Mouse (Mus musculus): ENCODE data around the gene Socs7. TPM values are rescaled to one million over a fixed set of nuclear protein-coding genes. Genes with fewer than 3 reads are reported as not detected.

Socs7 gene
- polyA plus RNA-seq, 1 experiment = 17.3 TPM

DNA sequence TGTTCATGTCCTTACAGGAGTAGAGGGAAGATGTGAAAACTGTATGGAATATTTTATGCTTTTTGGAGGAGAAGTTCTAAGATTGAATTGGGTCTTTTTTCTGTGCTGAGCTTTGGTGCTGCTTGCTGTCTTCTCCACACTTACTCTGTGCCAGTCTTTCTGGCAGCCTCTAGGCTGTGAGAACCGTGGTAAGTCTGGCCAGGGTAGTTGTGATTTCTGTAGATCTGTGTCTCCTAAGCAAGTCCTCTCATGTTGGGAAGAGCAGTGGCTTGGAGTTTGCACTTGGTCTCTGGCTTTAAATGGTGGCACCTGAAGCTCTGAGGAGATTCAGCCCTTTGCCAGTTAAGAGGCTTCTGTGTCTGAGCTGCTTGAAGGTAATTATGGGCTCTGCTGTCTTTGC, 3.2 kb downstream of the Socs7 start:
- peaks cover 11% of the 10 kb centered on the region for H3K4me1 ChIP-seq (replicated peaks; ENCODE audit: control insufficient read depth, insufficient read depth, low read length)

DNA sequence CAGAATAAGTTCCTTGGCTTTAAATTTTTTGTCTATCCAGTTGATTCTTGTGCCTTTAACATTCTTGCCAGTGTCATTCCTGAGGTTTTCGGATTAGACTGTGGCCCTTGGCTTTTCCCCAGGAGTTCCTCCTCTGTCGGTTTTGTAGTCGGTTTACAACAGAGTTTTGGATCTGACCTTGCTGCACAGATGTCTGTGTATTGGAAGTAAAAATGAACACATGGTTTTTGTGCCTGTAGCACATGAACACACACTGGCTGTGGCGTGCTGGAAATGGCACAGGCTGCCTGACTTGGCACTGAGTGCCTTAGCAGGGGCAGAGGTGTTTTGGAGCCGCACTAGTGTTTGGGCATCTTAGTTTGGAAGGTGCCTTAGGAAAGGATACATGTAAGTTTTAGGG, 6.2 kb downstream of the Socs7 start:
- no peak overlapping the region for H3K4me3 ChIP-seq (ENCODE audit: control insufficient read depth, insufficient read depth, low read length)
- WGBS = 91% methylated on average over 5 of the region's 5 CpGs
- no peaks in the 10 kb centered on the region for H3K27me3 ChIP-seq (ENCODE audit: control insufficient read depth, insufficient read depth, low read length)
- DNase-seq = no peak
- H3K36me3 ChIP-seq (ENCODE audit: control insufficient read depth, insufficient read depth, low read length) = no peaks in the 10 kb centered on the region
- TF ChIP-seq POLR2A (IDR thresholded peaks at IDR 0.05; ENCODE audit: control insufficient read depth, extremely low read depth, insufficient read depth, low read length, poor library complexity) (no peak), CTCF (IDR thresholded peaks at IDR 0.05; ENCODE audit: borderline replicate concordance, control insufficient read depth, extremely low read depth, insufficient read depth, low read length, poor library complexity) (no peak)
- H3K27ac ChIP-seq (ENCODE audit: control insufficient read depth, insufficient read depth, low read length) = no peak overlapping the region
- peaks cover 6% of the 10 kb centered on the region for H3K4me1 ChIP-seq (replicated peaks; ENCODE audit: control insufficient read depth, insufficient read depth, low read length)

More for the DNA sequence above, 3.2 kb downstream of the Socs7 start:
- Histone ChIP-seq H3K27me3 (ENCODE audit: control insufficient read depth, insufficient read depth, low read length) (no peaks in the 10 kb centered on the region), H3K36me3 (ENCODE audit: control insufficient read depth, insufficient read depth, low read length) (no peaks in the 10 kb centered on the region), H3K4me3 (ENCODE audit: control insufficient read depth, insufficient read depth, low read length) (no peak overlapping the region), H3K27ac (ENCODE audit: control insufficient read depth, insufficient read depth, low read length) (no peak overlapping the region)
- 63% methylated on average over 1 of the region's 1 CpGs for WGBS
- DNase-seq = no peak
- TF ChIP-seq POLR2A (IDR thresholded peaks at IDR 0.05; ENCODE audit: control insufficient read depth, extremely low read depth, insufficient read depth, low read length, poor library complexity) (no peak), CTCF (IDR thresholded peaks at IDR 0.05; ENCODE audit: borderline replicate concordance, control insufficient read depth, extremely low read depth, insufficient read depth, low read length, poor library complexity) (no peak)

GRCm38 (mm10) chr11:97370329-97371091, 8.2 kb downstream of the Socs7 start:
- H3K36me3 ChIP-seq (ENCODE audit: control insufficient read depth, insufficient read depth, low read length) = no peaks in the 10 kb centered on the region
- no peaks in the 10 kb centered on the region for H3K27me3 ChIP-seq (ENCODE audit: control insufficient read depth, insufficient read depth, low read length)
- DNase-seq = no peak
- H3K27ac ChIP-seq (ENCODE audit: control insufficient read depth, insufficient read depth, low read length) = no peak overlapping the region
- no peak overlapping the region for H3K4me3 ChIP-seq (ENCODE audit: control insufficient read depth, insufficient read depth, low read length)
- 85% methylated on average over 7 of the region's 7 CpGs for WGBS
- no peaks in the 10 kb centered on the region; the same call in 1 of the 2 replicates for H3K4me1 ChIP-seq (replicated peaks; ENCODE audit: control insufficient read depth, insufficient read depth, low read length)
- TF ChIP-seq CTCF (IDR thresholded peaks at IDR 0.05; ENCODE audit: borderline replicate concordance, control insufficient read depth, extremely low read depth, insufficient read depth, low read length, poor library complexity) = no peak
- TF ChIP-seq POLR2A (IDR thresholded peaks at IDR 0.05; ENCODE audit: control insufficient read depth, extremely low read depth, insufficient read depth, low read length, poor library complexity) = no peak

DNA sequence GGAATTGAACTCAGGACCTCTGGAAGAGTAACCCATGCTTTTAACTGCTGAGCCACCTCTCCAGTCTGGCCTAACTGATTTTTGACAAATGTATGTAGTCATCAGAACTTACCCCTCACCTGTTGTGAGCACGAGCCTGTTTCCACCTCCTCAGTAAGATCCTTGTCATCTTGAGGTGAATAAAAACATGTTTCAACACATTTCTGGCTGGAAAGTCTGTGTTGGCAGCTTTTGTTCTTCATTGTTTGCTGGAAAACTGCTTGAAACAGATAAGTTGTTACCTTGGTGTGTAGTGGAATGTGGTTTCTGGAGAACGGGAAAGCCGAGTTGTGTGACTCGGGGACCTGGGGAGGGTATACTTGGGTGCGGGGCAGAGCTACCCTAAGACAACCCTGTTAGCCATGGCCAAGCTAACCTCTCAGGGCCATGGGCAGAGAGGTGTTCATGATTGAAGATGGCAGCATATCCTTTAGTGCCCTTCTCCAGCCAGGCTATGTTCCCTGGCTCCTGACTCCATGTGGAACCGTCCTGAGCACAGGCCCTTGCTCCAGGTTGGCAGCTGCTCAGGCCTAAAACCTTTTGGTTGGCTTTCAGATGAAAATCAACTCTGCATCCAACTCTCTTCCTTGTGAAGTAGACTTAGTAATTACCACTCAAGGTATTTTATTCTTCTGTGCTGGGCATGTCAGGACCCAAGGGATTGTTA, 10.0 kb downstream of the Socs7 start:
- H3K36me3 ChIP-seq (ENCODE audit: control insufficient read depth, insufficient read depth, low read length) = 0 out of 2 replicates have a peak, but pooled peaks cover 4% of the 10 kb centered on the region
- peak overlapping the region; percentile 49; the same call in 1 of the 2 replicates for H3K27ac ChIP-seq (ENCODE audit: control insufficient read depth, insufficient read depth, low read length)
- H3K4me3 ChIP-seq (ENCODE audit: control insufficient read depth, insufficient read depth, low read length) = no peak overlapping the region
- no peak for DNase-seq
- no peaks in the 10 kb centered on the region; the same call in 1 of the 2 replicates for H3K4me1 ChIP-seq (replicated peaks; ENCODE audit: control insufficient read depth, insufficient read depth, low read length)
- no peaks in the 10 kb centered on the region for H3K27me3 ChIP-seq (ENCODE audit: control insufficient read depth, insufficient read depth, low read length)
- WGBS = 94% methylated on average over 6 of the region's 6 CpGs
- TF ChIP-seq POLR2A (IDR thresholded peaks at IDR 0.05; ENCODE audit: control insufficient read depth, extremely low read depth, insufficient read depth, low read length, poor library complexity) = no peak
- TF ChIP-seq CTCF (IDR thresholded peaks at IDR 0.05; ENCODE audit: borderline replicate concordance, control insufficient read depth, extremely low read depth, insufficient read depth, low read length, poor library complexity) = no peak

GRCm38 (mm10) chr11:97373402-97373801, 11.1 kb downstream of the Socs7 start:
- WGBS = 98% methylated on average over 2 of the region's 2 CpGs
- H3K36me3 ChIP-seq (ENCODE audit: control insufficient read depth, insufficient read depth, low read length) = 0 out of 2 replicates have a peak, but pooled peaks cover 4% of the 10 kb centered on the region
- no peak for TF ChIP-seq POLR2A (IDR thresholded peaks at IDR 0.05; ENCODE audit: control insufficient read depth, extremely low read depth, insufficient read depth, low read length, poor library complexity)
- no peak for TF ChIP-seq CTCF (IDR thresholded peaks at IDR 0.05; ENCODE audit: borderline replicate concordance, control insufficient read depth, extremely low read depth, insufficient read depth, low read length, poor library complexity)
- H3K27me3 ChIP-seq (ENCODE audit: control insufficient read depth, insufficient read depth, low read length) = no peaks in the 10 kb centered on the region
- H3K4me3 ChIP-seq (ENCODE audit: control insufficient read depth, insufficient read depth, low read length) = no peak overlapping the region
- H3K4me1 ChIP-seq (replicated peaks; ENCODE audit: control insufficient read depth, insufficient read depth, low read length) = no peaks in the 10 kb centered on the region; the same call in 1 of the 2 replicates
- no peak for DNase-seq
- no peak overlapping the region for H3K27ac ChIP-seq (ENCODE audit: control insufficient read depth, insufficient read depth, low read length)

- H3K4me1 ChIP-seq (replicated peaks; ENCODE audit: control insufficient read depth, insufficient read depth, low read length) = no peaks in the 10 kb centered on the region
- 93% methylated on average over 3 of the region's 3 CpGs for WGBS
- DNase-seq = no peak
- H3K27ac ChIP-seq (ENCODE audit: control insufficient read depth, insufficient read depth, low read length) = no peak overlapping the region
- no peak overlapping the region for H3K4me3 ChIP-seq (ENCODE audit: control insufficient read depth, insufficient read depth, low read length)
- H3K27me3 ChIP-seq (ENCODE audit: control insufficient read depth, insufficient read depth, low read length) = no peaks in the 10 kb centered on the region
- peaks cover 27% of the 10 kb centered on the region for H3K36me3 ChIP-seq (ENCODE audit: control insufficient read depth, insufficient read depth, low read length)
- TF ChIP-seq CTCF (IDR thresholded peaks at IDR 0.05; ENCODE audit: borderline replicate concordance, control insufficient read depth, extremely low read depth, insufficient read depth, low read length, poor library complexity) (no peak), POLR2A (IDR thresholded peaks at IDR 0.05; ENCODE audit: control insufficient read depth, extremely low read depth, insufficient read depth, low read length, poor library complexity) (no peak)
Measured at GRCm38 (mm10) chr11:97380036-97380435, 17.7 kb downstream of the Socs7 start.
